Mouse (Mus musculus) myocyte (in vitro differentiated cells): ENCODE results near the gene Btaf1.

Experiments
- E2F4 ChIP-seq: IDR thresholded peaks from one replicate; pipeline ENCODE4 v1.6.1; 2011; ENCODE audit warnings: mild to moderate bottlenecking, control low read depth, moderate library complexity; ENCODE audit not compliant: insufficient read depth
- MAX ChIP-seq: IDR thresholded peaks from one replicate; pipeline ENCODE4 v1.6.1; 2011; ENCODE audit warnings: low read depth, mild to moderate bottlenecking, control low read depth
- MYOD1 ChIP-seq, 3 experiments: IDR thresholded peaks; one replicate each; pipeline ENCODE4 v1.6.1; 2011; ENCODE audit warnings: control low read depth in 2 of 3, low read depth in 2 of 3, mild to moderate bottlenecking in 2 of 3, moderate library complexity in 1 of 3; ENCODE audit not compliant: insufficient read length in 2 of 3, control insufficient read depth in 1 of 3
- MYOG ChIP-seq, 3 experiments: IDR thresholded peaks; one replicate each; pipeline ENCODE4 v1.6.1; 2011; ENCODE audit warnings: control low read depth in 2 of 3, low read depth in 2 of 3, mild to moderate bottlenecking in 2 of 3; ENCODE audit not compliant: insufficient read length in 2 of 3, control insufficient read depth in 1 of 3, insufficient read depth in 1 of 3
- POLR2A ChIP-seq: IDR thresholded peaks from one replicate; pipeline ENCODE4 v1.6.1; 2011; ENCODE audit warnings: low read depth, mild to moderate bottlenecking, control low read depth, moderate library complexity; ENCODE audit not compliant: insufficient read length
- POLR2AphosphoS2 ChIP-seq: IDR thresholded peaks from one replicate; pipeline ENCODE4 v1.6.1; 2011; ENCODE audit warnings: low read depth, control low read depth; ENCODE audit not compliant: insufficient read length
- REST ChIP-seq: IDR thresholded peaks from one replicate; pipeline ENCODE4 v1.6.1; 2011; ENCODE audit warnings: mild to moderate bottlenecking, control low read depth, moderate library complexity; ENCODE audit not compliant: insufficient read depth, insufficient read length
- SRF ChIP-seq: IDR thresholded peaks from one replicate; pipeline ENCODE4 v1.6.1; 2011; ENCODE audit warnings: low read depth; ENCODE audit not compliant: control insufficient read depth, insufficient read length
- TCF12 ChIP-seq: IDR thresholded peaks from one replicate; pipeline ENCODE4 v1.6.1; 2011; ENCODE audit warnings: mild to moderate bottlenecking, control low read depth; ENCODE audit not compliant: poor library complexity, insufficient read depth, severe bottlenecking
- TCF3 ChIP-seq: IDR thresholded peaks from one replicate; pipeline ENCODE4 v1.6.1; 2011; ENCODE audit warnings: low read depth, control low read depth; ENCODE audit not compliant: insufficient read length
- USF1 ChIP-seq: IDR thresholded peaks from one replicate; pipeline ENCODE4 v1.6.1; 2011; ENCODE audit warnings: low read depth, mild to moderate bottlenecking, control low read depth, moderate library complexity

DNA sequence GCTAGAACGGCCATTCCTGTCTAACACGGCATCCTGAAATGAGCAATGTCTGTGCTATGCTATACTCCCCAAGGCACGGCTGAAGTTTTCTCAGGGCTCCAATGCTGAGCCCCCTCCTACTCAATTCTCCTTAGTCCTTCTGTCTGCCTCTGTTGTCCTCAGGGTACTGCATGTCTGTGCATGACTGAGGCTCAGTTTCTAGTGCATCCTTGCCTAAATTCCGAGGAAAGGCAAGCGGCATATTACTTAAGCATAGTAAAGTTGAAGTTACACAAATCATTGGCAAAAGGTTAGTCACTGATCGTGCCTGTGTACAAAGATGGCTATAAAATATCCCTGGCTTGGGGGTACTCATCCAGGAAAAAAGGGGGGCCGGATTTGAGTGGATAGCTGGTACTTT lies 12.8 kb upstream of the Btaf1 start:
- TF ChIP-seq MYOD1 (IDR thresholded peaks at IDR 0.05; ENCODE audit: control insufficient read depth in 1 of 3, insufficient read length in 2 of 3, low read depth in 2 of 3) (no peak), POLR2A (no peak), E2F4 (no peak), USF1 (no peak), SRF (no peak), MYOG (IDR thresholded peaks at IDR 0.05; ENCODE audit: control insufficient read depth in 1 of 3, insufficient read depth in 1 of 3, insufficient read length in 2 of 3, low read depth in 2 of 3) (no peak), TCF12 (no peak), POLR2AphosphoS2 (no peak), TCF3 (no peak), MAX (no peak), REST (no peak)
